ENCODE assay signal across 11 mouse cellular contexts in the genomic region with DNA sequence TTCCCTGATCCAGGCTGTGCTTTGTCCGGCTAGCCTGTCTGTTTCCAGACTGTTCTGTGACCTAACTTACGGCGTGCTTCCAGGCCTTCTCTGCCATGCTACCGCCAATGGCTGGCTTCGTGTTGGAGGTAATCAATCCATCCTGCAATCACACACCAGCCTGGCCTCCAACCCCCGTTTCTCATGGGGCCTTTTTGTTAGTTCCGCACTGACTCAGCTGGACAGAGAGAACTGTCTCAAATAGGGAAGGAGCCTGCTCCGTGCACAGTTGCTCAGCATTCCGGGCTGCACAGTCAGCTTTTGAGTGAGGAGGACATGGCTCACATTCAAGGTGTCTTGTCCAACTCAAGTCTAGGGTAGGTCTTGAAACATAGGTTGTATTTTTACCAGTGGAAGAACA.
DNase-seq lines count a peak whose midpoint lies in the region; ATAC-seq and TF ChIP-seq lines count a peak whose summit lies in the region.
"Had no signal": no experiment of that assay in that cellular context is flagged by ENCODE, and none has a peak within 500 bp of the region (broad histone marks: within the 10 kb centered on the region; RNA-seq: fewer than 3 reads in every experiment).

No protein-coding gene starts in this region.

- H3K9ac ChIP-seq in CH12.LX (ENCODE audit: insufficient read depth, low read depth) = no peak overlapping the region
- no peak overlapping the region for H3K9ac ChIP-seq in liver, postnatal 0 days (replicated peaks)
- H3K9ac ChIP-seq: neural tube, embryonic 13.5 days had no signal

- H3K36me3 ChIP-seq in CH12.LX (replicated peaks in 1 of 2; ENCODE audit: control insufficient read depth in 1 of 2, insufficient read depth in 1 of 2, low read length in 1 of 2) = no peaks in the 10 kb centered on the region
- H3K36me3 ChIP-seq in liver, postnatal 0 days (replicated peaks; ENCODE audit: insufficient read depth, low read length) = no peaks in the 10 kb centered on the region
- H3K36me3 ChIP-seq: neural tube, embryonic 13.5 days had no signal

- no peak for TF ChIP-seq EP300 in CH12.LX (IDR thresholded peaks at IDR 0.05; ENCODE audit: low read length)
- no peak for TF ChIP-seq EP300 in liver, postnatal 0 days (IDR thresholded peaks at IDR 0.05; ENCODE audit: low read depth)

- no peak for TF ChIP-seq CTCF in CH12.LX (conservative IDR thresholded peaks at IDR 0.05 in 1 of 2, IDR thresholded peaks at IDR 0.05 in 1 of 2; ENCODE audit: low read depth in 2 of 2, low read length in 2 of 2)
- TF ChIP-seq CTCF in bone marrow, adult 2 months (IDR thresholded peaks at IDR 0.05; ENCODE audit: control insufficient read depth, insufficient read depth, low read length) = peak; percentile 16; the same call in 1 of the 2 replicates
- no peak for TF ChIP-seq CTCF in liver, postnatal 0 days (IDR thresholded peaks at IDR 0.05; ENCODE audit: low read depth)

- ATAC-seq in liver, postnatal 0 days = peak; percentile 63; the same call in 1 of the 2 replicates

- no peaks in the 10 kb centered on the region for H3K27me3 ChIP-seq in CH12.LX (replicated peaks)
- H3K27me3 ChIP-seq in liver, postnatal 0 days (ENCODE audit: insufficient read depth, low read length) = no peaks in the 10 kb centered on the region
- H3K27me3 ChIP-seq: neural tube, embryonic 13.5 days had no signal

- peaks cover 22 to 41% of the 10 kb centered on the region in 2 experiments for H3K4me1 ChIP-seq in CH12.LX (ENCODE audit: control insufficient read depth in 1 of 2, insufficient read depth in 2 of 2)
- H3K4me1 ChIP-seq in bone marrow, adult 2 months (ENCODE audit: control insufficient read depth, insufficient read depth, low read length) = peaks cover 7% of the 10 kb centered on the region
- peaks cover 10% of the 10 kb centered on the region for H3K4me1 ChIP-seq in liver, postnatal 0 days (ENCODE audit: insufficient read depth)

- peak overlapping the region; percentile 49 for H3K4me2 ChIP-seq in CH12.LX (ENCODE audit: insufficient read depth, low read depth, poor library complexity, severe bottlenecking)
- no peak overlapping the region for H3K4me2 ChIP-seq in liver, postnatal 0 days (ENCODE audit: low read depth, low read length)
- H3K4me2 ChIP-seq: neural tube, embryonic 13.5 days had no signal

- dilution Hi-C loops in CH12.LX (cut with MboI; ENCODE audit: extremely low pct_ligation_motif_present, extremely low pct_unique_long_range_greater_than_20kb, low sequenced_read_pairs) = no loop called here

- DNase-seq in layer of hippocampus, adult 9-11 months = peak; percentile 42
- DNase-seq in layer of hippocampus, adult 18-20 months (ENCODE audit: low spot score in 2 of 2) = no peak
- DNase-seq in CH12.LX (ENCODE audit: extremely low read depth) = peak; percentile 42
- DNase-seq in liver, postnatal 0 days = peak; percentile 33
- no peak for DNase-seq in adrenal gland, postnatal 4 days (ENCODE audit: low spot score in 2 of 2)
- no peak for DNase-seq in retina, postnatal 1 day
- DNase-seq in embryo, embryonic 9.5 days (ENCODE audit: extremely low spot score) = no peak
- DNase-seq: cerebellum, postnatal 36 days had no signal

- no peaks in the 10 kb centered on the region for H3K79me2 ChIP-seq in CH12.LX (replicated peaks; ENCODE audit: control insufficient read depth, extremely low read depth, insufficient read depth, poor library complexity, severe bottlenecking)

- H3K27ac ChIP-seq in CH12.LX (ENCODE audit: insufficient read depth, low read depth) = peak overlapping the region; percentile 74
- peak overlapping the region; percentile 64 for H3K27ac ChIP-seq in bone marrow, adult 2 months (ENCODE audit: control insufficient read depth, insufficient read depth, low read depth, low read length, poor library complexity)
- H3K27ac ChIP-seq in liver, postnatal 0 days (ENCODE audit: low read depth) = peak overlapping the region; percentile 20; the same call in 1 of the 2 replicates
- H3K27ac ChIP-seq: left cerebral cortex, adult 2 months; neural tube, embryonic 13.5 days had no signal

- TF ChIP-seq RAD21 in CH12.LX (IDR thresholded peaks at IDR 0.05; ENCODE audit: low read depth, low read length) = no peak; the same call in 1 of the 2 replicates

- WGBS in bone marrow, adult 2 months = 23% methylated on average over 9 of the region's 9 CpGs
- WGBS in liver, postnatal 0 days (ENCODE audit: insufficient replicate concordance) = 36% methylated on average over 9 of the region's 9 CpGs

- no peak for TF ChIP-seq POLR2A in CH12.LX (IDR thresholded peaks at IDR 0.05; ENCODE audit: low read depth, low read length)
- no peak for TF ChIP-seq POLR2A in bone marrow, adult 2 months (IDR thresholded peaks at IDR 0.05; ENCODE audit: borderline replicate concordance, control insufficient read depth, low read depth, low read length)

- in situ Hi-C loops in CH12.LX (cut with MboI; ENCODE audit: low pct_ligation_motif_present, low pct_unique_long_range_greater_than_20kb, low sequenced_read_pairs) = loop anchor here (5.0 kb wide), 1 partner anchor 48 kb away; no protein-coding TSS in a partner anchor

- no peaks in the 10 kb centered on the region for H3K9me3 ChIP-seq in CH12.LX (replicated peaks; ENCODE audit: low read length)
- H3K9me3 ChIP-seq in liver, postnatal 0 days (ENCODE audit: low read length) = no peaks in the 10 kb centered on the region
- H3K9me3 ChIP-seq: neural tube, embryonic 13.5 days had no signal

- H3K4me3 ChIP-seq in CH12.LX (replicated peaks in 1 of 3; ENCODE audit: low read depth in 2 of 3, low read length in 2 of 3, poor library complexity in 1 of 3) = no peak overlapping the region
- no peak overlapping the region for H3K4me3 ChIP-seq in bone marrow, adult 2 months (replicated peaks; ENCODE audit: control insufficient read depth, low read depth, low read length)
- H3K4me3 ChIP-seq in liver, postnatal 0 days (ENCODE audit: low read depth, low read length) = no peak overlapping the region
- H3K4me3 ChIP-seq: left cerebral cortex, adult 2 months; neural tube, embryonic 13.5 days had no signal

TF ChIP-seq in CH12.LX, 34 proteins besides CTCF, POLR2A, EP300 and RAD21:
- TF ChIP-seq JUND (conservative IDR thresholded peaks at IDR 0.05; ENCODE audit: low read depth, low read length) (0 out of 2 replicates have a peak, but pooled peaks have one; percentile 4), NELFE (IDR thresholded peaks at IDR 0.05; ENCODE audit: low read depth, low read length) (no peak)

Comparison
In these comparisons a context has a peak if more than half of its experiments do, and no peak if none do; other contexts are left out.
1. DNase-seq: peak in layer of hippocampus, adult 9-11 months (single experiment), CH12.LX (single experiment) and liver, postnatal 0 days (single experiment); none in layer of hippocampus, adult 18-20 months (0 of 2), adrenal gland, postnatal 4 days (0 of 2), retina, postnatal 1 day (single experiment) and embryo, embryonic 9.5 days (single experiment).
2. H3K27ac ChIP-seq: peak in every context shown above with its lines; median percentile 74 in CH12.LX; 64 in bone marrow, adult 2 months; 20 in liver, postnatal 0 days.